Mouse (Mus musculus) embryo, embryonic 10 days (tissue): ENCODE data around the gene Zc3h4.

Source experiments
- DNase-seq: peaks from one replicate; pipeline ENCODE4 v3.0.0-alpha.2; 2015; ENCODE audit warnings: low spot score

Gene Zc3h4

DNA sequence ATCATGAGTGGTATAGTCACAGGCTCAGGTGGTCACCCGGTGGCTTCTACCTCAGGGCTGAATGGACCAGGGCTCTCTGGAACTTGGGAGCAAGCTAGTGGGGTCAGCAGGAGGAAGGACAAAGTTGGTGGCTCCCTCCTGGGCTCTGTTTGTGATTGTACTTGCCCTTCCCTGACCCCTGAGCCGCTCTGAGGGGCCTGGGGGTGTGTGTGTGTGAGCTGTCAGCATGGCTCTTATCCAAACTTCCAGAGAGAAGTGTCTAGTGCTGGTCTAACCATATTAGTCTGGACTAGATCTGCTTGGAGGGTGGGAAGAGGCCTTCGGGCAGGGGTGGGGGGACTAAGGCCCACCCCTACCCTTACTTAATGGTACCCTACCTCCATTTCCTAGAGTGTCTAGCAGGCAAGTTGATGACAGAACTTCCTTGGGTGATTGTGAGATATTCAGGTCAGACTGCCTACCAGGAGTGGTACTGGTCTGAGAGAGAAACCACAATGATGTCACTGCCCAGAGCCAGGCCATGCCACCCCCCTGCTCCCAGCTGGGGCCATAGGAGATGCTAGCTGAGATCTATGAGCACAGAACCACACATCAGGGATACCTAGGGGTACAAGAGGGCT lies 32.8 kb downstream of the Zc3h4 start:
- DNase-seq: no peak

DNA sequence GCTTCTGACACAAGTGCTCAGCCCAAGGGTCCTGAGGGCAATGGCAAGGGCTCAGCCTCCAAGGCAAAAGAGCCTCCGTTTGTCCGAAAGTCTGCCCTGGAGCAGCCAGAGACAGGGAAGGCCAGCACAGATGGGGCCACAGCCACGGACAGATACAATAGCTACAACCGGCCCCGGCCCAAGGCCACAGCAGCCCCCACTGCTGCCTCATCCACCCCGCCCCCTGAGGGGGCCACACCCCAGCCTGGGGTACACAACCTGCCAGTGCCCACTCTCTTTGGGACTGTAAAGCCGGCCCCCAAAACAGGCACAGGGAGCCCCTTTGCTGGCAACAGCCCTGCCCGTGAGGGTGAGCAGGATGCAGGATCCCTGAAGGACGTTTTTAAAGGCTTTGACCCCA lies 34.4 kb downstream of the Zc3h4 start:
- DNase-seq: no peak

DNA sequence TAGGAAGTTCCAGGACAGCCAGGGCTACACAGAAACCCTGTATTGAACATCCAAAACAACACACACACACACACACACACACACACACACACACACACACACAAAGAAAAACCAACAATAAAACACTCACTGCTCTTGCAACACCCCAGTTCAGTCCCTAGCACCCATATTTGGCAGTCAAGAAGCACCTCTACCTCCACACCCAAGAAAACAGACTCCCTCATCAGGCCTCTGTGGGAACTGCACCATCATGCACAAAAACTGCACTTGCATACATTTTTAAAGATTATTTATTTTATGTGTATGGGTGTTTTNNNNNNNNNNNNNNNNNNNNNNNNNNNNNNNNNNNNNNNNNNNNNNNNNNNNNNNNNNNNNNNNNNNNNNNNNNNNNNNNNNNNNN lies 40.5 kb downstream of the Zc3h4 start:
- DNase-seq: no peak

DNA sequence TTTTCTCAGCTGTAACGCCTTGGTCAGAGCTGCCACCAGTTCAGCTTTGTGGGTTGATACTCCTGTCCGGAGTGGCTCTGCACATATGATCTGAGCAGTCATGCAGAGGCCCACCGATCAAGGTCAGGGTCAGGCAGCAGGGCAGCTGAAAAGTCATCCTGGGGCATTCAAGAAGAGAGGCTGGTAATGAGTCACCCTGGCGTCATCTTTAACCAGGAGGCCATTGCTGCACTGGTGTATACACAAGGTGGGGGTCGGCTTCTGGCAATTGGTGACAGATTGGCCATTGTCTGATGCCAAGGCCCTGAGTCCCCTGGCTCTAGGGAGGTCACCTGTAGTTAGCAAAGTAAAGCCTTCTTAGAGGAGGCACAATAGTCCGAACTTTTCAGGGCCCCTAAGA lies 50.9 kb downstream of the Zc3h4 start:
- DNase-seq: no peak

DNA sequence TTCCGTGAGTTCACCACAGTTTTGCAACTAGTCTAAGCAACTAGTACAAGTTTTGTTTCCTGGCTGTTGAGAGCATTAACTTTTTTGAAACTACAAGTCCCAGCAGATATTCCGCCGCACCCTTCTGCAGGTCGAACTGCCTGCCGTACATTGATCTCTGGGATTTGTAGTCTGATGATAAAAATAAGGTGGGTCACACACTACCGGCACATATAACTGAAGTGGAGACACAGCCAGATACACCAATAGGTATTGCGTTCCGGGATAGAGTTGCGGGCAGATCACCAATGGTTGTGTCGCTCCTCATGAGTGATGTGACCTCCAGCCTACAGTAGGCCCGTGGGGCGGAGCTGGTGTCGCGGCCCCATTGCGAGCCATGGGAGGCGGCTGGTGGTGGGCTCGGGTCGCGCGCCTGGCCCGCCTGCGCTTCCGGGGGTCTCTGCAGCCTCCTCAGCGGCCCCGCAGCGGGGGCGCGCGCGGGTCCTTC lies 51.9 kb downstream of the Zc3h4 start, which contains the start of gene Tmem160:
TSS of gene Tmem160 (plus strand) at position 193 of the 487 bp plus-strand sequence.
- peak; percentile 95 for DNase-seq

DNA sequence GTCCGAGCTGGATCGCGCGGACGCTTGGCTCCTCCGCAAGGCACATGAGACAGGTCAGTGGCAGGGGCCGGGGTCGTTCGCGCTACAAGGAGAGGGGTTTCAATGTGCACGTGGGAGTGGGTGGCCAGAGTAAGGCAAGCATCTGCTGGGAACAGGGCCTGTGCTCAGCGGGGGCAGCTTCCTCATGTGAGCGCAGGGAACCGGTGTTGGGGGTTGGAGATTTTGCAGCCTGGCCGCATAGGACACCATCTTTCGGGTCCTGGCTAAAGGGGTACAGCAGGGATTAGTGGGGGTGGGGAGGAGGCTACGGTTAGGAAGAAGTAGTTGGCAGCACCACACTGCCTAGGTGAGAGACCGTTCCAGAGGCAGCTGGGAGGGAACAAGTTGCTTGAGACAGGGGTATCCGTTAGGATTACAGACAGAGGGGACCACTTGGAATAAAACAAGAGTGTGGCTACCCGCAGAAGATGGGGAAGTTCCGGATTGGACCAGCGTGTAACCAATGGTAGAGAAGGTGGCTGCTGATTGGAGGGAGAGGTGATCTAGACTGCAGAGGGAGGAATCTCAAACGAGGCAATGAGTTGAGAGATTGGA lies 52.5 kb downstream of the Zc3h4 start:
- DNase-seq: peak; percentile 86

DNA sequence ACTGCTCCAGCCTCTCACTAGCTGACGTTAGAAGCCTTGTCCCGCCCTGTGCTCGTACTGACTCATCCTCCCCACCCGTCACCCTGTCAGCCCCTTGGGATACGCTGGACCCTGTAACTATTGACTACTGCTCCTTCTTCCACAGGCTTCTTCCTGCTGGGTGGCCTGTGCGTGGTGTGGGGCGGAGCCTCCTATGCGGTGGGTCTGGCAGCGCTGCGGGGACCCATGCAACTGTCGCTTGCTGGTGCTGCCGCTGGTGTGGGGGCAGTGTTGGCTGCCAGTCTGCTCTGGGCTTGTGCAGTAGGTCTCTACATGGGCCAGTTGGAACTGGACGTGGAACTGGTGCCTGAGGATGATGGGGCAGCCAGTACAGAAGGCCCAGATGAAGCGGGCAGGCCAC lies 54.3 kb downstream of the Zc3h4 start:
- DNase-seq: no peak

DNA sequence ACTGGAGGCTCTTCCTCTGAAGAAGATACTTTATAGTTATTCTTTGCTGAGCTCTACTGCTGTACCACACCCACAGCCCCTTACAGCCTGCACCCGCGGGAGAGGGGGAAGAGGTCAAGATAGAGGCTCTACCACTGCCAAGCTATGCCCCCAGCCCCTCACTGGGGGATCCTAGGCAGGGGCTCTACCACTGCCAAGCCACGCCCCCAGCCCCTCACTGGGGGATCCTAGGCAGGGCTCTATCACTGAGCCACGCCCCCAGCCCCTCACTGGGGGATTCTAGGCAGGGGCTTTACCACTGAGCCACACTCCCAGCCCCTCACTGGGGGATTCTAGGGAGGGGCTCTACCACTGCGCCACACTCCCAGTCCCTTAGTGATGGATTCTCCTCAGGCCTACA lies 55.6 kb downstream of the Zc3h4 start:
- DNase-seq: no peak

DNA sequence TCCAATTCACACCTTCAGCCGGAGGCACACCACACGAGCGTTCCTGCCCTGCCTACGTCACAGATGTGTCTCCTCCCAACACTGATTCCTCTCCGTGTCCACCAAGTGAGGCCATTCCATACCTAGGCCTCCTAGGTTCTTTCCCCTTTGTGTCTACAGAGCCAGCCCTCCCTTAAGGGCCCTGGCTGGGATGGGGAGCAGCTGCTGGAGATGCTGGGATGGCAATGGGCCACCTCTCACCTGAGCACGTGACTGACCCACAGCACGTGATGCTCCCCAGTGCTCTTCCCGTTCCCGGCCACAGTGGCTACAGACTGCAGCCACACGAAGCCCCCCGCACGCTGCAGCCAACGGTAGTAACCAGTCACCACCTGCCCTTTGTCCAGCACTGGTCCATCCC lies 59.9 kb downstream of the Zc3h4 start:
- no peak for DNase-seq

DNA sequence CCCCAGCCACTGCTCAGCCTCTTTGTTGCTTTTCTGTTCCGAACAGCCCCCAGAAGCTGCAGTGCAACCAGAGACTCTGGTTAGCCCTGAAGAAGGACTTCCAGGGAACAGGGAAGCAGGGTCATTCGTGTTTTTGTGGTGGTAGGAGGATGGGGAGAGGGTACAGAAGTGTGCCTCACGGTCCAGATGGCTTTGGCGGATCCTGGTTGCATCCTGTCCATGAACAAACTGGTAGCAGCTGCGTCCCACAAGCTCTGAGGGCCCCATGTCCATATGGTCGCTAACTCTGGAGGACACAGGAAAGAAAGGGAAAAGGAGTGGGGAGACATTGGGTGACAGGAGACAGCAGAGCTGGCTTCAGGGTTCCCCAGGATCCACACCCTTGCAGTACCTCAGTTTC lies 60.4 kb downstream of the Zc3h4 start:
- no peak for DNase-seq

DNA sequence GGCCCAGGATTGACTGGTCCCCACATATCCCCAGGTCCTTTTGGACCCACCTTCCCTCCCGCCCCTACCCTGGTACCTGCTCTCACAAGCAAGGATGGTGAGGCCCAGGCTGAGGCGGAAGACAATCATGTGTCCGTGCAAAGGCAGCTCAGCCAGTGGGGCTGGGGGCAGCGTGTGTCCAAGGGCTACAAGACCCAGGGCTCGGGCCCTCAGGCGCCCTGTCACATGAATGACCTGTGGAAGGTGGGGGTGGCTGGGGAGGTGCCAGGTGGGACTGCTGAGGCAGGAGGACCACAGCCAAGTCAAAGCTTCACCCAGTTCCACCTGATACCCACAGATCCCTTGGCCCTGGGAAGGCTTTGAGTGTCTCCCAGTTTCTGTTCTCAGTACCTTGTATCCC lies 61.0 kb downstream of the Zc3h4 start:
- DNase-seq: no peak

DNA sequence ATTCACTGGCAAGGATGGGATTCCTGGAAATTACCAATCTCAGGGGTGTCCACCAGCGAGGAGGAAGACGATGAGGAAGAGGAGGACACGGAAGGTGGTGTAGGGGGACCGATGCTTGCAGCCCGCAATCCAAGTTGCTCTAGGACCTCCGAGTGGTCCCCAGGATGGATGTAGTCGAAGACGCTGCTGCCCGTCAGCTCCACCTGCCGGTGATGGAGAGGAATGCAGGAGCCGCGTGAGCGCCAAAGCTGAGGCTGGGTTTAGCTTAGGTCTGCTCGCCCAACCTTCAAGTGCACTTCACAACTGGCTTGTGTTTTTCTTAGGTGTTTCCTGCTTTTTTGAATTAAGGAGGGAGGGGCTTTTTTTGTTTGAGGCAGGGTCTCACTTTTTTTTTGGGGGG lies 62.5 kb downstream of the Zc3h4 start:
- DNase-seq: peak; percentile 92

DNA sequence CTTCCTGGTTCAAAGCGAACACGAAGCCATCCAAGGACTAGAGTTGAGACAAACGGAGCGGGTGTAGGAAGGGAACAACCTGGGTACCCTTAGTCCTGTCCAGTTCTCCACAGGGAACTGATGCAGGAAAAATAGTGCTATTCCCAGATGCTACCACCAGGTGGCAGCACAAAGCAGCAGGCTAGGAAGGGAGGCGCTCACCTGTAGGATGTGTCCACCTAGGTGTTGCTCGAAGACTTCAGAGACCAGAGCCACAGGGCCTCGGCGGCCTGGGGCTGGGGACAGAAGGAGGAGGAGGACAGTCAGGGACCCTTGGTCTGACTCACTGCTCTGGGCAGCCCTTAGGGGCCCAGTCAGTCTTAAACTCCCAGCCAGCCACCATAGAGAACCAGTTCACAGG lies 64.5 kb downstream of the Zc3h4 start:
- peak; percentile 80 for DNase-seq

DNA sequence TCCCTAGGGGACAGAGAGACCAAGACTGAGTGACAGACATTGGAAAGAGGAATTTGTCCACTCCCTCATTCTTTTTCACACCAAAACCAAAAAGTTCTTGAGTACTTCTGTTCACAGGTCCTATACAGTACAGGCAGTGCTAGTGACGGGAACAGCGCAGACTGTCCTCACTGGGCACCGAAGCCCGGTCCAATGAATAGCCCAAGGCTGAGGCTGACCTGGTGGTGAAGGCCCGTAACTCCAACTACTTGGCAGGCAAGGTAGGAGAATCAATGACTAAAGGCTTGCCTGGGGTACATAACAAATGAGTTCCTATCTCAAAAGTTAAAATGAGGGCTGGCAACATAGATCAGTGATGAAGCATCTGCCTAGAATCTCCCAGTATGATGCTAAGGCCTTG lies 64.9 kb downstream of the Zc3h4 start:
- no peak for DNase-seq

DNA sequence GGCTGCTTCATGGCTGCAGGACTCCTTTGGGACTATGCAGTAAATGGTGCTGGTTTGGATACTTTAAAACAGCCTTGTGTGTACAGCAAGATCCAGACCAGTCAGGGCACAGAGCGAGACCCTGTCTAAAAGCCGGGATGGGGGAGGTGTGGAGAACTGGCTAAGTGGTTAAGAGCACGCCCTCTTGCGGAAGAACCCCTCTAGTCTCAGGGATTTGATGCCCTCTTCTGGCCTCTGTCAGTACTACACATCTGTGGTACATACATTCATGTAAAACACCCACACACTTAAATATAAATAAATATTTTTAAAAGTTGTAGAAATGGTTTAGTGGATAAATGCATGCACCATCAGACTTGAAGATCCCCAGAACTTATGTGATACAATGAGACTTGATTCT lies 65.9 kb downstream of the Zc3h4 start:
- DNase-seq: peak; percentile 52

DNA sequence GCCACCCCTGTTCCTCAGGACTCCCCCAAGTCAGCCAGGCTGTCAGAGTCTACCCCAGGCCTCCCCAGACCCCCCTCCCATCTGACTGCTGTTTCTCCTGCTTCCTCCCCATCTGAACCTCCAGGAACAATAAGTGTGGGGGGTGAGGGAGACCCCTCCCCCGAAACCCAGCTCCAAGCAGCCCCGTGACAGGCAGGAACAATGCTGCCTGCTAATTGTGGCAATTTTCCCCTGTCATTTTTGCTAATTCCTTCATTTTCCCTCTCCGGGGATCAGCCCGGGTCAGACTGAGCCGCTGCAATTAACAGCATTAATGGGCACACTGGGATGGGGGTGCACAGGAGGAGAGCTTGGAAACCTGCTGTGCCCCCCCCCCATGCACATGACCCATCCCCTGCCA lies 67.4 kb downstream of the Zc3h4 start:
- no peak for DNase-seq

DNA sequence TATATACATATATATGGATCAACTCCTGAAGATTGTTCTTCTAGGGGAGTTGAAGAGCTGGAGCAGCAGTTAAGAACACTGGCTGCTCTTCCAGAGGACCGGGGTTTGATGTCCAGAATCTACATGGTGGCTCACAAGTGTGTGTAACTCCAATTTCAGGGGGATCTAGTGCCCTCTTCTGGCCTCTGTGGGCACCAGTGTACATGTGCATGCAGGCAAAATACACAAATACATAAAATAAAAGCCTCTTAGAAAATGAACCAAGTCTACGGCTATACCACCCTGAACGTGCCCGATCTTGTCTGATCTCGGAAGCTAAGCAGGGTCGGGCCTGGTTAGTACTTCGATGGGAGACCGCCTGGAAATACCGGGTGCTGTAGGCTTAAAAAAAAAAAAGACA lies 70.8 kb downstream of the Zc3h4 start:
- peak; percentile 54 for DNase-seq

DNA sequence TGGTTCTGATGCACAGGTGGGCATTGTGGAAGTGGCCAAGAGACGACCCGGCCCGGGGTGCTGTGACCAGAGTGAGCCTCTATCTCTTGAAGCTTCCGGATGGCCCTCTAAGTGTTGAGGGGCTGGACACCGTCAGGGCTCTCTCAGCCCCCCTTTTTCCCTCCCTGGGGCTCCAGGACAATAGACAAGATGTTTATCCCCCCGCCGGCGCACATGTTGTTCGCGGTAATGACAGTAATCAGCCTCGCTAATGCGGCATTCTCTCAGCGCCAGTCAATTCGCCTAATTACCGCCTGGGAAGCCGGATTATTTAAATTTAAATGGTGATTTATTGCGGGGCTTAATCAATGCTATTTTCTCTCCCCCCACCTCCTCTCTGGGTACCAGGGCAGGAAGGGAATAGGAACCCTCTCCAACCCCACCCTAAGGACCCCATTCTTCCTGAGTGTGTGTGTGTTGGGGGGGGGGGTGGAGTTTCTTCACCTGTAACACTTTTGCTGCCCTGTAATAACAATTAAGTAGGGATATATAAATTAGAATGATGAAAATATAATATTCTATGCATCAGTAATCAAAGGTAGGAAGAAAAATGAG lies 71.5 kb downstream of the Zc3h4 start:
- DNase-seq: no peak

DNA sequence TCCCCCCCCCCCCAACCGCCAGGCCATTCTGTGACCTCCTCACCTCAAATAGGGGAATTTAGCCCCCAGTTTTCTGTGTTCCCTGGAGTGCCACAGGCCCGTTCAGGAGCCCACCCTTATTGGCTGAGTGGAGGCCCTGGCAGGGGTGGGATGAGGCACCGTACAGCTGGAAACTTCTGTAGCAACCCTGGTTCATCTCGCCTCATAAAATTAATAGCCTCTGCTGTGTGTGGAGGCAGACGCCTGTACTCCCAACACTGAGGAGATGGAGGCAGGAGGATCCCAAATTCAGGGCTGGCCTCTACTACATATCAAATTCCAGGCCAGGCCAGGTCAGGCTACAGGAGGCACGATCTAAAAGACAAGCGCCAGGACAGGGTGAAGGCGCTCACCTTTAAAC lies 73.1 kb downstream of the Zc3h4 start:
- no peak for DNase-seq

DNA sequence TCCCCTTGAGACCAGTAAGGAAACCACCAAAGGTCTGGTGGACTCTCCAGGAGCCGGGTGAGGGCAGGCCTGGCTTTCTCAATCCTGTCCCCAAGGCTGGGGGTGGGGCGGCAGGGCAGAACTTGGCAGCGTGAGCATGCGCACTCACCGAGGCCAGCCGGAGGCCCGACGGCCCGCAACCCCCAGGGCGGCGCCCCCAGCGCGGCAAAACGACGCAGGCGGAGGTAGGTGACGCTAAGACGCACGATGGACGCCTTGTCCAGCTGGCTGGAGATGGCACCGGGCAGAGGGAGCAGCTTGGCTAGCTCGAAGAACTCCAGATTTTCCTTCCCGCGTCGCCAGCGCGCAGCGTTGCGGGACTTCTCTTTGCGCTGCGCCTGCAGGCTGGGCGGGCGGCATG lies 73.7 kb downstream of the Zc3h4 start:
- peak; percentile 33 for DNase-seq

DNA sequence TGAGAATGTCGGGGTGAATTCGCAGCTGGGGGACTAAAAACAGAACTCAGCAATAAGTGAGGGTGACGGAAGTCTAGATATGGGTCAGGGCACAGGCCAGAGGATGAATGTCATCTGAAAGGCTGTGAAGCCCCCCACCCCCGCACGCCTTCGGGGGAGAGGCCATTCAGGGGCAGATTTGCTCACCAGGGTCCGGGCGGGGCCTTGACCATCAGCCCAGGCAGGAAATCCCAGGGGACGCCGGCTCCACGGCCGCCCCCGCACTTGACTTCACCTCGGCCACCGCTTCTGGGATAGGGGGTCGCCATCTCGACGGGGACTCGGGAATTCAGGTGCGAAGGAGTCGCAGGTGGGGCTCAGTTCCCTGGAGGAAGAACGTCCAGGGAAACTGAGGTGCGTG lies 74.6 kb downstream of the Zc3h4 start:
- DNase-seq: no peak

DNA sequence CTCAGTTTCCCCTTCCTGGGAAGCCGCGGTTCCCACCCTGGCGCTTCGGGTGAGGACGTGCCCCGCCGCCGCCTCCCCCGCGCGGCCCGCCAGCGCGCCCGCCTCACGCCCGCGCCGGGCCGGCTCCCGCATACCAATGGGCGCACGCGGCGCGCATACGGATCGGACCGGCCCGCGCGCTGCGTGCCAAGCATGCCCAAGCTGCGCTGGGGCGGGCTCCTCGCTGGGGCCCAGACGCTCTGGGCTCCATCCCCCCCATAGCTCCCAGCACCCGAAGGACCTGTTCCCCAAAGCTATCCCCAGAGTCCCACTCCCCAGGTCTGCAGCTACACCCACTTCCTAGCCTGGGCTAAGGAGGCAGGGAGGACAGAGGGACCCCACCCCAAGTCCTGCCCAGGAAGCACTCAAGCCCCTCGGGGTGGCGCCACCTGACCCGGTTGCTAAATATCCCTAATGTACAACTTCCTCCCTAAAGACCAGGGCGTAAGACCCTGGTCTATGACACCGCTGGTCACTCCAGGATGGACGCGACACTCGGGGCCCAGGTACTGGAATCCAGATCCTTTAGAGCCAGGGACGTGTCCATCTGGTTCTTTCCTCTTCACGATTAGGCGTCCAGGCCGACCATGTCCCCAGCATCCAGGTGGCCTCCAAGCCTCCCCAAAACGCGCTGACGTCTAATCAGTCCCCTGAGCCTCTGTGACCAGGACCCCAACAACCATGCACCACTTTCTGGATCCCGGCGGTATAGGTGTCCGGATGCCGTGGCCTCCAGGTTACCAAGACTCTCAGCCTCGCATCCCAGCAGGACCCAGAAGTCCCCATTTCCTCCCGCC lies 75.3 kb downstream of the Zc3h4 start:
- no peak for DNase-seq

DNA sequence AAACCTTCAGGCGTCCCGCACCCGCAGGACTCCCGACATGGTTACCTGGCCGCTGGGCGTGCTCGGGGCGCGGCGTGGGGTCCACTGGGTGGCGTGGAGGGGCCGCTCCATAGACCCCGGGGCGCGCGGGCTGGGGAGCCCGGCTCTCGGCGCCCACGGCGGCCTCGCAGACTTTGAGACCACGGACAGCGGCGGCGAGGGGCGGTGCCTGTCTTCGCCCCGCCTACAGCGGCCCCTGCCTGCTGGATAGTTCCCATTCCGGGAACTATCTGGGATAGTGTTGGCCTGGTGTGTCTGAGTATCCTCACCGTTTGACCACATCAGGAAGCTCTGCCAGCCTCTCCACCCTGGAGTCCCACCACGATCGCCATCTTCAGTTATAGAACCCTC lies 75.9 kb downstream of the Zc3h4 start:
- peak; percentile 56 for DNase-seq
